Comparison of ENCODE assay signal across 8 mouse cellular contexts in genomic region chr10:81173132-81173531, GRCm38 (mm10). TPM values are rescaled to one million over a fixed set of nuclear protein-coding genes. Genes with fewer than 3 reads are reported as not detected.
A peak's percentile ranks its signal among the peaks of the same experiment; 100 is the strongest.
DNase-seq lines count a peak whose midpoint lies in the region; ATAC-seq lines count a peak whose summit lies in the region.

No protein-coding gene starts in this region.

- peaks cover 11 to 30% of the 10 kb centered on the region in 2 experiments; a peak in 3 of 4 replicates for H3K4me1 ChIP-seq in heart, embryonic 14.5 days (ENCODE audit: control insufficient read depth in 2 of 2, insufficient read depth in 2 of 2, low read length in 2 of 2)
- peaks cover 42% of the 10 kb centered on the region for H3K4me1 ChIP-seq in kidney, embryonic 16.5 days (ENCODE audit: insufficient read depth, low read length)
- peaks cover 61% of the 10 kb centered on the region for H3K4me1 ChIP-seq in liver, embryonic 15.5 days (replicated peaks)
- H3K4me1 ChIP-seq in neural tube, embryonic 11.5 days (ENCODE audit: control insufficient read depth, insufficient read depth, low read length) = peaks cover 20% of the 10 kb centered on the region
- H3K4me1 ChIP-seq in stomach, embryonic 14.5 days (ENCODE audit: control insufficient read depth, insufficient read depth, low read length) = peaks cover 25% of the 10 kb centered on the region

- H3K36me3 ChIP-seq in heart, embryonic 14.5 days (ENCODE audit: control insufficient read depth, insufficient read depth, low read length) = peaks cover 9% of the 10 kb centered on the region
- peaks cover 10% of the 10 kb centered on the region for H3K36me3 ChIP-seq in kidney, embryonic 16.5 days (ENCODE audit: insufficient read depth, low read length)
- H3K36me3 ChIP-seq in liver, embryonic 15.5 days (replicated peaks) = peaks cover 11% of the 10 kb centered on the region
- peaks cover 6% of the 10 kb centered on the region for H3K36me3 ChIP-seq in neural tube, embryonic 11.5 days (ENCODE audit: control insufficient read depth, insufficient read depth, low read length)
- peaks cover 9% of the 10 kb centered on the region for H3K36me3 ChIP-seq in stomach, embryonic 14.5 days (ENCODE audit: control insufficient read depth, insufficient read depth, low read length)

- H3K4me2 ChIP-seq in heart, embryonic 14.5 days (ENCODE audit: low read length) = peak overlapping the region; percentile 50
- H3K4me2 ChIP-seq in kidney, embryonic 16.5 days (replicated peaks; ENCODE audit: low read depth, low read length) = peak overlapping the region; percentile 43
- peak overlapping the region; percentile 57 for H3K4me2 ChIP-seq in liver, embryonic 15.5 days
- peak overlapping the region; percentile 21 for H3K4me2 ChIP-seq in neural tube, embryonic 11.5 days (ENCODE audit: low read depth)
- H3K4me2 ChIP-seq in stomach, embryonic 14.5 days (replicated peaks; ENCODE audit: low read depth, low read length) = peak overlapping the region; percentile 29

- H3K27ac ChIP-seq in heart, embryonic 14.5 days (replicated peaks in 1 of 2; ENCODE audit: control insufficient read depth in 1 of 2, insufficient read depth in 1 of 2, low read depth in 2 of 2, low read length in 2 of 2) = peak overlapping the region; percentile 74 to 88
- peak overlapping the region; percentile 92 for H3K27ac ChIP-seq in kidney, embryonic 16.5 days (ENCODE audit: low read length)
- peak overlapping the region; percentile 77 for H3K27ac ChIP-seq in liver, embryonic 15.5 days (replicated peaks)
- H3K27ac ChIP-seq in neural tube, embryonic 11.5 days (ENCODE audit: low read depth, low read length) = peak overlapping the region; percentile 73
- peak overlapping the region; percentile 90 for H3K27ac ChIP-seq in stomach, embryonic 14.5 days (ENCODE audit: low read length)

- ATAC-seq in CD4-positive, CD25-positive, alpha-beta regulatory T cell, adult 4 months = peak; percentile 36
- ATAC-seq in erythroblast, adult 5-6 weeks (replicated peaks; ENCODE audit: low FRiP score, poor library complexity, severe bottlenecking) = peak; percentile 44; the same call in 1 of the 2 replicates
- no peak for ATAC-seq in heart, embryonic 14.5 days (ENCODE audit: insufficient number of reproducible peaks, insufficient read depth, low FRiP score, low read depth)
- ATAC-seq in kidney, embryonic 16.5 days (ENCODE audit: low FRiP score, low TSS enrichment) = 0 out of 2 replicates have a peak, but pooled peaks have one; percentile 3
- ATAC-seq in liver, embryonic 15.5 days (ENCODE audit: insufficient read depth) = no peak
- no peak for ATAC-seq in neural tube, embryonic 11.5 days (ENCODE audit: insufficient read depth, low FRiP score, low TSS enrichment)
- no peak for ATAC-seq in stomach, embryonic 14.5 days (ENCODE audit: insufficient number of reproducible peaks, insufficient read depth, low FRiP score, low read depth)

- no peak overlapping the region for H3K4me3 ChIP-seq in heart, embryonic 14.5 days (ENCODE audit: control insufficient read depth in 1 of 2, insufficient read depth in 1 of 2, low read depth in 1 of 2, low read length in 2 of 2)
- peak overlapping the region; percentile 12; the same call in 1 of the 2 replicates for H3K4me3 ChIP-seq in kidney, embryonic 16.5 days (ENCODE audit: low read length)
- peak overlapping the region; percentile 23; the same call in 1 of the 2 replicates for H3K4me3 ChIP-seq in liver, embryonic 15.5 days (replicated peaks)
- H3K4me3 ChIP-seq in neural tube, embryonic 11.5 days (ENCODE audit: low read depth, low read length) = no peak overlapping the region
- H3K4me3 ChIP-seq in stomach, embryonic 14.5 days (ENCODE audit: low read depth, low read length) = no peak overlapping the region

- peak; percentile 92 for DNase-seq in brain, adult 2 months (ENCODE audit: low read depth, low spot score)
- peak; percentile 91 for DNase-seq in neural tube, embryonic 11.5 days (ENCODE audit: low spot score)

- 5% methylated on average over 21 of the region's 21 CpGs for WGBS in heart, embryonic 14.5 days
- 4% methylated on average over 21 of the region's 21 CpGs for WGBS in kidney, embryonic 16.5 days
- 2% methylated on average over 21 of the region's 21 CpGs for WGBS in liver, embryonic 15.5 days (ENCODE audit: insufficient replicate concordance)
- 8% methylated on average over 21 of the region's 21 CpGs for WGBS in neural tube, embryonic 11.5 days
- WGBS in stomach, embryonic 14.5 days = 9% methylated on average over 21 of the region's 21 CpGs

- H3K9ac ChIP-seq in heart, embryonic 14.5 days (ENCODE audit: low read length) = peak overlapping the region; percentile 69
- H3K9ac ChIP-seq in kidney, embryonic 16.5 days (replicated peaks; ENCODE audit: low read length) = peak overlapping the region; percentile 67
- H3K9ac ChIP-seq in liver, embryonic 15.5 days = peak overlapping the region; percentile 31; the same call in 1 of the 2 replicates
- H3K9ac ChIP-seq in neural tube, embryonic 11.5 days (ENCODE audit: low read length) = peak overlapping the region; percentile 20; the same call in 1 of the 2 replicates
- H3K9ac ChIP-seq in stomach, embryonic 14.5 days (replicated peaks; ENCODE audit: low read depth, low read length) = no peak overlapping the region; the same call in 1 of the 2 replicates

- no peaks in the 10 kb centered on the region for H3K9me3 ChIP-seq in heart, embryonic 14.5 days (ENCODE audit: control insufficient read depth, low read length)
- H3K9me3 ChIP-seq in kidney, embryonic 16.5 days (ENCODE audit: low read length) = no peaks in the 10 kb centered on the region
- H3K9me3 ChIP-seq in liver, embryonic 15.5 days (replicated peaks) = no peaks in the 10 kb centered on the region
- H3K9me3 ChIP-seq in neural tube, embryonic 11.5 days (ENCODE audit: control insufficient read depth, low read length) = no peaks in the 10 kb centered on the region
- H3K9me3 ChIP-seq in stomach, embryonic 14.5 days (ENCODE audit: control insufficient read depth, low read depth, low read length) = no peaks in the 10 kb centered on the region

- no peaks in the 10 kb centered on the region for H3K27me3 ChIP-seq in heart, embryonic 14.5 days (ENCODE audit: control insufficient read depth, insufficient read depth, low read length)
- no peaks in the 10 kb centered on the region for H3K27me3 ChIP-seq in kidney, embryonic 16.5 days (ENCODE audit: insufficient read depth, low read length)
- no peaks in the 10 kb centered on the region for H3K27me3 ChIP-seq in liver, embryonic 15.5 days
- H3K27me3 ChIP-seq in neural tube, embryonic 11.5 days (ENCODE audit: control insufficient read depth, insufficient read depth, low read length) = no peaks in the 10 kb centered on the region
- H3K27me3 ChIP-seq in stomach, embryonic 14.5 days (ENCODE audit: control insufficient read depth, insufficient read depth, low read length) = no peaks in the 10 kb centered on the region

RNA-seq across cellular contexts. Expression of gene Eef2, which starts 3.3 kb away (rescaled TPM):
- 1,000 to 10,000 TPM in 1 of 2 experiments, 100 to 1,000 TPM in 1; 934 to 1,665 TPM for polyA plus RNA-seq in CD4-positive, CD25-positive, alpha-beta regulatory T cell, adult 4 months (2017; shearing (Covaris generic))
- total RNA-seq in erythroblast, adult 5-6 weeks (2015; ENCODE audit: low replicate concordance) = 227 and 267 TPM in 2 replicates
- total RNA-seq in erythroblast, adult 5-6 weeks (2017; ENCODE audit: low replicate concordance) = 388 and 458 TPM in 2 replicates
- 331 and 337 TPM in 2 replicates for polyA plus RNA-seq in heart, embryonic 14.5 days (2014; fragmentation: Nextera tagmentation; extraction: Ambion mirVana)
- 663 and 672 TPM in 2 replicates for polyA plus RNA-seq in kidney, embryonic 16.5 days (2015; fragmentation: Nextera tagmentation; extraction: Ambion mirVana)
- 270 and 306 TPM in 2 replicates for polyA plus RNA-seq in liver, embryonic 15.5 days (2015; fragmentation: Nextera tagmentation; extraction: Ambion mirVana)
- polyA plus RNA-seq in neural tube, embryonic 11.5 days (2014; fragmentation: Nextera tagmentation; extraction: Ambion mirVana) = 463 and 504 TPM in 2 replicates
- 416 and 434 TPM in 2 replicates for polyA plus RNA-seq in stomach, embryonic 14.5 days (2014; fragmentation: Nextera tagmentation; extraction: Ambion mirVana)

RNA-seq across cellular contexts. Expression of gene Pias4, which starts 5.4 kb away (rescaled TPM):
- 10 to 100 TPM; 17.1 to 20.0 TPM for polyA plus RNA-seq in CD4-positive, CD25-positive, alpha-beta regulatory T cell, adult 4 months (2017; shearing (Covaris generic))
- total RNA-seq in erythroblast, adult 5-6 weeks (2015; ENCODE audit: low replicate concordance) = 4.4 and 11.3 TPM in 2 replicates
- total RNA-seq in erythroblast, adult 5-6 weeks (2017; ENCODE audit: low replicate concordance) = 12.3 and 19.3 TPM in 2 replicates
- polyA plus RNA-seq in heart, embryonic 14.5 days (2014; fragmentation: Nextera tagmentation; extraction: Ambion mirVana) = 33.5 and 34.0 TPM in 2 replicates
- 51.0 and 56.2 TPM in 2 replicates for polyA plus RNA-seq in kidney, embryonic 16.5 days (2015; fragmentation: Nextera tagmentation; extraction: Ambion mirVana)
- polyA plus RNA-seq in liver, embryonic 15.5 days (2015; fragmentation: Nextera tagmentation; extraction: Ambion mirVana) = 26.0 and 32.6 TPM in 2 replicates
- polyA plus RNA-seq in neural tube, embryonic 11.5 days (2014; fragmentation: Nextera tagmentation; extraction: Ambion mirVana) = 68.3 and 68.4 TPM in 2 replicates
- 32.7 and 40.9 TPM in 2 replicates for polyA plus RNA-seq in stomach, embryonic 14.5 days (2014; fragmentation: Nextera tagmentation; extraction: Ambion mirVana)

RNA-seq across cellular contexts. Expression of gene Dapk3, which starts 9.7 kb away (rescaled TPM):
- polyA plus RNA-seq in CD4-positive, CD25-positive, alpha-beta regulatory T cell, adult 4 months (2017; shearing (Covaris generic)) = 1 to 10 TPM; 1.3 to 2.6 TPM
- total RNA-seq in erythroblast, adult 5-6 weeks (2015; ENCODE audit: low replicate concordance) = 3.3 and 7.3 TPM in 2 replicates
- 10.8 and 11.8 TPM in 2 replicates for total RNA-seq in erythroblast, adult 5-6 weeks (2017; ENCODE audit: low replicate concordance)
- polyA plus RNA-seq in heart, embryonic 14.5 days (2014; fragmentation: Nextera tagmentation; extraction: Ambion mirVana) = 41.5 and 51.0 TPM in 2 replicates
- 38.4 and 39.3 TPM in 2 replicates for polyA plus RNA-seq in kidney, embryonic 16.5 days (2015; fragmentation: Nextera tagmentation; extraction: Ambion mirVana)
- 16.6 and 17.8 TPM in 2 replicates for polyA plus RNA-seq in liver, embryonic 15.5 days (2015; fragmentation: Nextera tagmentation; extraction: Ambion mirVana)
- polyA plus RNA-seq in neural tube, embryonic 11.5 days (2014; fragmentation: Nextera tagmentation; extraction: Ambion mirVana) = 56.4 and 58.6 TPM in 2 replicates
- polyA plus RNA-seq in stomach, embryonic 14.5 days (2014; fragmentation: Nextera tagmentation; extraction: Ambion mirVana) = 48.9 and 58.7 TPM in 2 replicates

RNA-seq across cellular contexts. Expression of gene 4930442H23Rik, which starts 10.5 kb away (rescaled TPM):
- polyA plus RNA-seq in CD4-positive, CD25-positive, alpha-beta regulatory T cell, adult 4 months (2017; shearing (Covaris generic)) = not detected
- total RNA-seq in erythroblast, adult 5-6 weeks (2015; ENCODE audit: low replicate concordance) = not detected in 2 replicates
- total RNA-seq in erythroblast, adult 5-6 weeks (2017; ENCODE audit: low replicate concordance) = not detected in 2 replicates
- polyA plus RNA-seq in heart, embryonic 14.5 days (2014; fragmentation: Nextera tagmentation; extraction: Ambion mirVana) = not detected in 2 replicates
- not detected in 2 replicates for polyA plus RNA-seq in kidney, embryonic 16.5 days (2015; fragmentation: Nextera tagmentation; extraction: Ambion mirVana)
- polyA plus RNA-seq in liver, embryonic 15.5 days (2015; fragmentation: Nextera tagmentation; extraction: Ambion mirVana) = 0.07 TPM in 1 of 2 replicates, not detected in the other
- polyA plus RNA-seq in neural tube, embryonic 11.5 days (2014; fragmentation: Nextera tagmentation; extraction: Ambion mirVana) = not detected in 2 replicates
- not detected in 2 replicates for polyA plus RNA-seq in stomach, embryonic 14.5 days (2014; fragmentation: Nextera tagmentation; extraction: Ambion mirVana)

RNA-seq across cellular contexts. Expression of gene Nmrk2, which starts 28.7 kb away (rescaled TPM):
- under 1 TPM; 0.31 to 0.44 TPM for polyA plus RNA-seq in CD4-positive, CD25-positive, alpha-beta regulatory T cell, adult 4 months (2017; shearing (Covaris generic))
- not detected in 2 replicates for total RNA-seq in erythroblast, adult 5-6 weeks (2015; ENCODE audit: low replicate concordance)
- total RNA-seq in erythroblast, adult 5-6 weeks (2017; ENCODE audit: low replicate concordance) = not detected in 2 replicates
- 7.4 and 8.3 TPM in 2 replicates for polyA plus RNA-seq in heart, embryonic 14.5 days (2014; fragmentation: Nextera tagmentation; extraction: Ambion mirVana)
- not detected in 2 replicates for polyA plus RNA-seq in kidney, embryonic 16.5 days (2015; fragmentation: Nextera tagmentation; extraction: Ambion mirVana)
- 0.09 TPM in 1 of 2 replicates, not detected in the other for polyA plus RNA-seq in liver, embryonic 15.5 days (2015; fragmentation: Nextera tagmentation; extraction: Ambion mirVana)
- polyA plus RNA-seq in neural tube, embryonic 11.5 days (2014; fragmentation: Nextera tagmentation; extraction: Ambion mirVana) = 0.12 TPM in 2 replicates
- polyA plus RNA-seq in stomach, embryonic 14.5 days (2014; fragmentation: Nextera tagmentation; extraction: Ambion mirVana) = 0.14 and 0.35 TPM in 2 replicates

Comparison
In these comparisons a context has a peak if more than half of its experiments do, and no peak if none do; other contexts are left out.
1. ATAC-seq: peak in CD4-positive, CD25-positive, alpha-beta regulatory T cell, adult 4 months (single experiment), erythroblast, adult 5-6 weeks (single experiment) and kidney, embryonic 16.5 days (single experiment); none in heart, embryonic 14.5 days (single experiment), liver, embryonic 15.5 days (single experiment), neural tube, embryonic 11.5 days (single experiment) and stomach, embryonic 14.5 days (single experiment).
2. H3K4me3 ChIP-seq: peak in kidney, embryonic 16.5 days (single experiment) and liver, embryonic 15.5 days (single experiment); none in heart, embryonic 14.5 days (0 of 2), neural tube, embryonic 11.5 days (single experiment) and stomach, embryonic 14.5 days (single experiment).
3. Peak in every context shown above with its lines, with median percentiles within 50 percentile points of each other: H3K27ac ChIP-seq and H3K4me2 ChIP-seq.